Mouse (Mus musculus): ENCODE measurements around the gene Shq1. TPM values are rescaled to one million over a fixed set of nuclear protein-coding genes. Genes with fewer than 3 reads are reported as not detected.

The Shq1 gene
- polyA plus RNA-seq, 1 experiment from 2014 or later = 12.0 TPM

- Histone ChIP-seq H3K9me3 (no peaks in the 10 kb centered on the region), H3K27me3 (no peaks in the 10 kb centered on the region), H3K9ac (replicated peaks) (no peak overlapping the region), H3K4me1 (peaks cover 8% of the 10 kb centered on the region), H3K27ac (replicated peaks) (no peak overlapping the region), H3K36me3 (no peaks in the 10 kb centered on the region), H3K4me3 (no peak overlapping the region), H3K4me2 (replicated peaks) (no peak overlapping the region)
- no peak for ATAC-seq (replicated peaks)
- WGBS = 51% methylated on average over 15 of the region's 15 CpGs
Observed at GRCm38 (mm10) chr6:100542154-100542997, 128.6 kb downstream of the Shq1 start.

GRCm38 (mm10) chr6:100539698-100540097 lies 131.3 kb downstream of the Shq1 start:
- no peak overlapping the region for H3K4me3 ChIP-seq
- H3K9ac ChIP-seq (replicated peaks) = no peak overlapping the region
- H3K36me3 ChIP-seq = no peaks in the 10 kb centered on the region
- no peaks in the 10 kb centered on the region for H3K27me3 ChIP-seq
- H3K4me2 ChIP-seq (replicated peaks) = no peak overlapping the region
- no peak for ATAC-seq (replicated peaks)
- no peaks in the 10 kb centered on the region for H3K9me3 ChIP-seq
- no peak overlapping the region for H3K27ac ChIP-seq (replicated peaks)
- 54% methylated on average over 4 of the region's 4 CpGs for WGBS
- H3K4me1 ChIP-seq = peaks cover 8% of the 10 kb centered on the region

- H3K9me3 ChIP-seq = no peaks in the 10 kb centered on the region
- H3K9ac ChIP-seq (replicated peaks) = no peak overlapping the region
- H3K4me1 ChIP-seq = peaks cover 8% of the 10 kb centered on the region
- no peaks in the 10 kb centered on the region for H3K36me3 ChIP-seq
- 39% methylated on average over 7 of the region's 7 CpGs for WGBS
- no peak overlapping the region for H3K4me3 ChIP-seq
- no peak overlapping the region for H3K27ac ChIP-seq (replicated peaks)
- no peak overlapping the region for H3K4me2 ChIP-seq (replicated peaks)
- no peaks in the 10 kb centered on the region for H3K27me3 ChIP-seq
- no peak for ATAC-seq (replicated peaks)
Observed at GRCm38 (mm10) chr6:100538570-100538969, 132.4 kb downstream of the Shq1 start.

- no peak for ATAC-seq (replicated peaks)
- Histone ChIP-seq H3K4me3 (no peak overlapping the region), H3K4me1 (peaks cover 8% of the 10 kb centered on the region), H3K27me3 (no peaks in the 10 kb centered on the region), H3K36me3 (no peaks in the 10 kb centered on the region), H3K9me3 (no peaks in the 10 kb centered on the region), H3K4me2 (replicated peaks) (no peak overlapping the region), H3K27ac (replicated peaks) (no peak overlapping the region), H3K9ac (replicated peaks) (no peak overlapping the region)
- 86% methylated on average over 6 of the region's 6 CpGs for WGBS
Observed at GRCm38 (mm10) chr6:100537987-100538386, 133.0 kb downstream of the Shq1 start.

GRCm38 (mm10) chr6:100537042-100537441 lies 133.9 kb downstream of the Shq1 start:
- Histone ChIP-seq H3K4me2 (replicated peaks) (no peak overlapping the region), H3K27ac (replicated peaks) (no peak overlapping the region), H3K4me1 (peaks cover 9% of the 10 kb centered on the region; the same call in 1 of the 2 replicates), H3K9me3 (no peaks in the 10 kb centered on the region), H3K4me3 (no peak overlapping the region), H3K9ac (replicated peaks) (no peak overlapping the region), H3K36me3 (no peaks in the 10 kb centered on the region), H3K27me3 (no peaks in the 10 kb centered on the region)
- WGBS = 86% methylated on average over 5 of the region's 5 CpGs
- no peak for ATAC-seq (replicated peaks)

GRCm38 (mm10) chr6:100533364-100533763 lies 137.6 kb downstream of the Shq1 start:
- Histone ChIP-seq H3K4me2 (replicated peaks) (no peak overlapping the region), H3K36me3 (no peaks in the 10 kb centered on the region), H3K4me1 (peaks cover 7% of the 10 kb centered on the region; the same call in 1 of the 2 replicates), H3K27ac (replicated peaks) (no peak overlapping the region), H3K4me3 (no peak overlapping the region), H3K27me3 (no peaks in the 10 kb centered on the region), H3K9ac (replicated peaks) (no peak overlapping the region), H3K9me3 (no peaks in the 10 kb centered on the region)
- WGBS = 61% methylated on average over 7 of the region's 7 CpGs
- ATAC-seq (replicated peaks) = no peak

- peak; percentile 53; the same call in 1 of the 2 replicates for ATAC-seq (replicated peaks)
- Histone ChIP-seq H3K27me3 (no peaks in the 10 kb centered on the region), H3K4me1 (peaks cover 7% of the 10 kb centered on the region; the same call in 1 of the 2 replicates), H3K36me3 (no peaks in the 10 kb centered on the region), H3K9ac (replicated peaks) (no peak overlapping the region), H3K4me3 (no peak overlapping the region), H3K9me3 (no peaks in the 10 kb centered on the region), H3K4me2 (replicated peaks) (no peak overlapping the region), H3K27ac (replicated peaks) (no peak overlapping the region)
- 60% methylated on average over 8 of the region's 8 CpGs for WGBS
Observed at GRCm38 (mm10) chr6:100532326-100532725, 138.6 kb downstream of the Shq1 start.

GRCm38 (mm10) chr6:100529673-100530072 lies 141.3 kb downstream of the Shq1 start:
- Histone ChIP-seq H3K4me3 (no peak overlapping the region), H3K27ac (replicated peaks) (no peak overlapping the region), H3K4me1 (peaks cover 16% of the 10 kb centered on the region), H3K36me3 (no peaks in the 10 kb centered on the region), H3K9me3 (no peaks in the 10 kb centered on the region), H3K9ac (replicated peaks) (no peak overlapping the region), H3K27me3 (no peaks in the 10 kb centered on the region), H3K4me2 (replicated peaks) (no peak overlapping the region)
- 82% methylated on average over 3 of the region's 3 CpGs for WGBS
- ATAC-seq (replicated peaks) = no peak

GRCm38 (mm10) chr6:100528556-100528955 lies 142.4 kb downstream of the Shq1 start:
- Histone ChIP-seq H3K4me3 (no peak overlapping the region), H3K4me2 (replicated peaks) (no peak overlapping the region), H3K4me1 (peaks cover 16% of the 10 kb centered on the region), H3K9me3 (no peaks in the 10 kb centered on the region), H3K9ac (replicated peaks) (no peak overlapping the region), H3K27ac (replicated peaks) (no peak overlapping the region), H3K36me3 (no peaks in the 10 kb centered on the region), H3K27me3 (no peaks in the 10 kb centered on the region)
- WGBS = 64% methylated on average over 7 of the region's 7 CpGs
- ATAC-seq (replicated peaks) = no peak

- no peak overlapping the region for H3K4me2 ChIP-seq (replicated peaks)
- 92% methylated on average over 5 of the region's 5 CpGs for WGBS
- peaks cover 16% of the 10 kb centered on the region for H3K4me1 ChIP-seq
- H3K27ac ChIP-seq (replicated peaks) = no peak overlapping the region
- no peaks in the 10 kb centered on the region for H3K36me3 ChIP-seq
- no peaks in the 10 kb centered on the region for H3K9me3 ChIP-seq
- no peaks in the 10 kb centered on the region for H3K27me3 ChIP-seq
- no peak overlapping the region for H3K9ac ChIP-seq (replicated peaks)
- H3K4me3 ChIP-seq = no peak overlapping the region
- no peak for ATAC-seq (replicated peaks)
Observed at GRCm38 (mm10) chr6:100527972-100528371, 143.0 kb downstream of the Shq1 start.

GRCm38 (mm10) chr6:100527161-100527560 lies 143.8 kb downstream of the Shq1 start:
- ATAC-seq (replicated peaks) = no peak
- 91% methylated on average over 6 of the region's 6 CpGs for WGBS
- no peaks in the 10 kb centered on the region for H3K27me3 ChIP-seq

GRCm38 (mm10) chr6:100526066-100526465 lies 144.9 kb downstream of the Shq1 start:
- peaks cover 9% of the 10 kb centered on the region; the same call in 1 of the 2 replicates for H3K4me1 ChIP-seq
- ATAC-seq (replicated peaks) = no peak; the same call in 1 of the 2 replicates
- WGBS = 3% methylated on average over 9 of the region's 9 CpGs
- no peak overlapping the region for H3K27ac ChIP-seq (replicated peaks)
- no peak overlapping the region for H3K4me3 ChIP-seq
- no peaks in the 10 kb centered on the region for H3K27me3 ChIP-seq
- no peaks in the 10 kb centered on the region for H3K9me3 ChIP-seq
- 0 out of 2 replicates have a peak overlapping the region, but pooled peaks have one; percentile 4 for H3K4me2 ChIP-seq (replicated peaks)
- H3K9ac ChIP-seq (replicated peaks) = no peak overlapping the region
- no peaks in the 10 kb centered on the region for H3K36me3 ChIP-seq

More at GRCm38 (mm10) chr6:100527161-100527560, 143.8 kb downstream of the Shq1 start:
- no peak overlapping the region for H3K4me2 ChIP-seq (replicated peaks)
- no peaks in the 10 kb centered on the region for H3K9me3 ChIP-seq
- H3K9ac ChIP-seq (replicated peaks) = no peak overlapping the region
- no peak overlapping the region for H3K27ac ChIP-seq (replicated peaks)
- H3K4me3 ChIP-seq = no peak overlapping the region
- peaks cover 10% of the 10 kb centered on the region for H3K4me1 ChIP-seq
- no peaks in the 10 kb centered on the region for H3K36me3 ChIP-seq

Data from forebrain, embryonic 15.5 days (tissue).